Mouse (Mus musculus) CH12.LX (cell line): ENCODE data around the gene Megf11. TPM values are rescaled to one million over a fixed set of nuclear protein-coding genes. Genes with fewer than 3 reads are reported as not detected.

Source experiments
- DNase-seq: peaks from one replicate; pipeline ENCODE4 v3.0.0-alpha.2; 2013; ENCODE audit errors: extremely low read depth
- H3K27ac ChIP-seq: 2 replicates; pipeline ENCODE4 v1.5.1; 2012; ENCODE audit warnings: low read depth, mild to moderate bottlenecking, control low read depth, moderate library complexity; ENCODE audit not compliant: insufficient read depth
- H3K27me3 ChIP-seq: replicated peaks from 2 replicates; pipeline ENCODE3; 2012; ENCODE audit warnings: inconsistent platforms
- H3K36me3 ChIP-seq, 2 experiments: replicated peaks in 1 of 2; 2 replicates each; pipeline versions ENCODE3 to v1.6.1; 2012; ENCODE audit warnings: inconsistent platforms in 1 of 2, low read length in 1 of 2, mild to moderate bottlenecking in 1 of 2, mixed read lengths in 1 of 2, moderate library complexity in 1 of 2; ENCODE audit not compliant: control insufficient read depth in 1 of 2, insufficient read depth in 1 of 2
- H3K4me1 ChIP-seq, 2 experiments: 2 replicates each; pipeline ENCODE4 v1.6.1; 2012; ENCODE audit warnings: inconsistent platforms in 1 of 2, moderate library complexity in 1 of 2; ENCODE audit not compliant: insufficient read depth in 2 of 2, control insufficient read depth in 1 of 2
- H3K4me2 ChIP-seq: 2 replicates; pipeline ENCODE4 v1.6.1; 2012; ENCODE audit warnings: low read depth, mild to moderate bottlenecking, control low read depth; ENCODE audit not compliant: poor library complexity, insufficient read depth, severe bottlenecking
- H3K4me3 ChIP-seq, 3 experiments: fragments of 150-350 bp in 1 of 3; sonication (generic) in 1 of 3; replicated peaks in 1 of 3; 2 replicates each; pipeline versions ENCODE3 to v1.5.1; 2011 to 2012; ENCODE audit warnings: low read depth in 2 of 3, low read length in 2 of 3, mild to moderate bottlenecking in 2 of 3, moderate library complexity in 2 of 3, control low read depth in 1 of 3, improper control_type of control experiment in 1 of 3, inconsistent platforms in 1 of 3, mixed read lengths in 1 of 3; ENCODE audit not compliant: poor library complexity in 1 of 3
- H3K79me2 ChIP-seq: replicated peaks from 2 replicates; pipeline ENCODE4 v1.6.1; 2012; ENCODE audit warnings: mild to moderate bottlenecking, moderate library complexity; ENCODE audit not compliant: control insufficient read depth, poor library complexity, insufficient read depth, severe bottlenecking; ENCODE audit errors: extremely low read depth
- H3K9ac ChIP-seq: 2 replicates; pipeline ENCODE4 v1.6.1; 2012; ENCODE audit warnings: low read depth, mild to moderate bottlenecking, control low read depth, moderate library complexity; ENCODE audit not compliant: insufficient read depth
- H3K9me3 ChIP-seq: replicated peaks from 2 replicates; pipeline ENCODE3; 2012; ENCODE audit warnings: low read length, inconsistent platforms, mixed read lengths
- BHLHE40 ChIP-seq: IDR thresholded peaks from 2 replicates; pipeline ENCODE4 v1.6.1; 2011; ENCODE audit warnings: mild to moderate bottlenecking, low read depth, low read length, improper control_type of control experiment
- CHD1 ChIP-seq: IDR thresholded peaks from 2 replicates; pipeline ENCODE4 v1.6.1; 2012; ENCODE audit warnings: low read depth, low read length, improper control_type of control experiment, inconsistent platforms
- CHD2 ChIP-seq: IDR thresholded peaks from 2 replicates; pipeline ENCODE4 v1.6.1; 2011; ENCODE audit warnings: low read length, improper control_type of control experiment
- CTCF ChIP-seq, 2 experiments: IDR thresholded peaks in 1 of 2; conservative IDR thresholded peaks in 1 of 2; 2 replicates each; pipeline ENCODE4 v1.5.1; 2011 to 2012; ENCODE audit warnings: low read depth in 2 of 2, low read length in 2 of 2, improper control_type of control experiment in 1 of 2, inconsistent platforms in 1 of 2, mild to moderate bottlenecking in 1 of 2, moderate library complexity in 1 of 2
- ELF1 ChIP-seq: IDR thresholded peaks from 2 replicates; pipeline ENCODE4 v1.6.1; 2014; ENCODE audit warnings: low read depth, mild to moderate bottlenecking, inconsistent platforms, low read length, improper control_type of control experiment
- GABPA ChIP-seq: IDR thresholded peaks from 2 replicates; pipeline ENCODE4 v1.6.1; 2012; ENCODE audit warnings: low read depth, low read length, improper control_type of control experiment, inconsistent platforms; ENCODE audit not compliant: insufficient replicate concordance
- HCFC1 ChIP-seq: IDR thresholded peaks from 2 replicates; pipeline ENCODE4 v1.6.1; 2012; ENCODE audit warnings: low read depth, mild to moderate bottlenecking, inconsistent platforms, low read length, improper control_type of control experiment
- IRF4 ChIP-seq: IDR thresholded peaks from 2 replicates; pipeline ENCODE4 v1.6.1; 2014; ENCODE audit warnings: low read depth, mild to moderate bottlenecking, inconsistent platforms, low read length, improper control_type of control experiment
- JUN ChIP-seq: IDR thresholded peaks from 2 replicates; pipeline ENCODE4 v1.6.1; 2011; ENCODE audit warnings: low read depth, mild to moderate bottlenecking, low read length, improper control_type of control experiment, moderate library complexity; ENCODE audit not compliant: insufficient read depth
- JUND ChIP-seq: conservative IDR thresholded peaks from 2 replicates; pipeline ENCODE4 v1.6.1; 2011; ENCODE audit warnings: low read depth, low read length, improper control_type of control experiment
- KAT2A ChIP-seq: IDR thresholded peaks from 2 replicates; pipeline ENCODE4 v1.6.1; 2012; ENCODE audit warnings: low read length, improper control_type of control experiment, inconsistent platforms; ENCODE audit not compliant: insufficient replicate concordance
- MAFK ChIP-seq: IDR thresholded peaks from 2 replicates; pipeline ENCODE4 v1.6.1; 2011; ENCODE audit warnings: low read length, improper control_type of control experiment; ENCODE audit not compliant: insufficient replicate concordance
- MAZ ChIP-seq: IDR thresholded peaks from 2 replicates; pipeline ENCODE4 v1.6.1; 2012; ENCODE audit warnings: low read depth, mild to moderate bottlenecking, inconsistent platforms, low read length, improper control_type of control experiment, moderate library complexity
- MEF2A ChIP-seq: IDR thresholded peaks from 2 replicates; pipeline ENCODE4 v1.6.1; 2014; ENCODE audit warnings: low read depth, mild to moderate bottlenecking, inconsistent platforms, low read length, improper control_type of control experiment, borderline replicate concordance
- MXI1 ChIP-seq: IDR thresholded peaks from 2 replicates; pipeline ENCODE4 v1.6.1; 2011; ENCODE audit warnings: mild to moderate bottlenecking, low read depth, low read length, improper control_type of control experiment
- MYC ChIP-seq: IDR thresholded peaks from 2 replicates; pipeline ENCODE4 v1.6.1; 2011; ENCODE audit warnings: low read depth, mild to moderate bottlenecking, improper control_type of control experiment, low read length
- NELFE ChIP-seq: IDR thresholded peaks from 2 replicates; pipeline ENCODE4 v1.6.1; 2011; ENCODE audit warnings: low read depth, low read length, improper control_type of control experiment
- NRF1 ChIP-seq: IDR thresholded peaks from 2 replicates; pipeline ENCODE4 v1.6.1; 2014; ENCODE audit warnings: low read depth, mild to moderate bottlenecking, inconsistent platforms, low read length, improper control_type of control experiment, moderate library complexity
- PAX5 ChIP-seq: IDR thresholded peaks from 2 replicates; pipeline ENCODE4 v1.6.1; 2012; ENCODE audit warnings: low read length, inconsistent platforms, mixed read lengths
- TBP ChIP-seq: conservative IDR thresholded peaks from 2 replicates; pipeline ENCODE4 v1.6.1; 2011; ENCODE audit warnings: low read depth, low read length, improper control_type of control experiment
- TCF12 ChIP-seq: IDR thresholded peaks from 2 replicates; pipeline ENCODE4 v1.6.1; 2014; ENCODE audit warnings: low read depth, mild to moderate bottlenecking, inconsistent platforms, low read length, improper control_type of control experiment
- USF1 ChIP-seq: IDR thresholded peaks from 2 replicates; pipeline ENCODE4 v1.6.1; 2014; ENCODE audit warnings: low read depth, mild to moderate bottlenecking, inconsistent platforms, low read length, improper control_type of control experiment
- USF2 ChIP-seq: conservative IDR thresholded peaks from 2 replicates; pipeline ENCODE4 v1.6.1; 2011; ENCODE audit warnings: low read depth, low read length, improper control_type of control experiment
- ZC3H11A ChIP-seq: IDR thresholded peaks from 2 replicates; pipeline ENCODE4 v1.6.1; 2012; ENCODE audit warnings: low read depth, mild to moderate bottlenecking, inconsistent platforms, low read length, improper control_type of control experiment
- ZKSCAN1 ChIP-seq: IDR thresholded peaks from 2 replicates; pipeline ENCODE4 v1.6.1; 2012; ENCODE audit warnings: low read depth, inconsistent platforms, low read length, improper control_type of control experiment, borderline replicate concordance
- ZMIZ1 ChIP-seq: IDR thresholded peaks from 2 replicates; pipeline ENCODE4 v1.6.1; 2012; ENCODE audit warnings: low read depth, mild to moderate bottlenecking, inconsistent platforms, low read length, improper control_type of control experiment
- ZNF384 ChIP-seq: IDR thresholded peaks from 2 replicates; pipeline ENCODE4 v1.6.1; 2012; ENCODE audit warnings: low read depth, low read length, improper control_type of control experiment, inconsistent platforms
- dilution Hi-C: fragments of 300-500 bp; cut with MboI; formaldehyde crosslinking; loops from 2 replicates; pipeline ENCODE4 v1.14.3; 2020; ENCODE audit warnings: low sequenced_read_pairs; ENCODE audit not compliant: extremely low pct_unique_long_range_greater_than_20kb, extremely low pct_ligation_motif_present
- in situ Hi-C: fragments of 300-500 bp; cut with MboI; formaldehyde crosslinking; loops from 3 replicates; pipeline ENCODE4 v1.14.3; 2019; ENCODE audit warnings: low sequenced_read_pairs, low pct_ligation_motif_present, low pct_unique_long_range_greater_than_20kb, mixed read lengths
- polyA plus RNA-seq: library from polyadenylated mRNA; unstranded; fragments of >175 nt; gene quantifications from 2 replicates; pipeline ENCODE4 v1.2.1, GENCODE M21; 2012; ENCODE audit warnings: low read depth; ENCODE audit not compliant: insufficient read length
- total RNA-seq, 2 experiments: library from RNA; depleted of rRNA; stranded (reverse); fragments of 300-350 nt in 1 of 2; fragments of >200 nt in 1 of 2; gene quantifications; 2 replicates each; pipeline ENCODE4 v1.2.3; 2012 to 2014

The Megf11 gene
- total and polyA plus RNA-seq, 3 experiments, result 0.04 to 0.59 TPM; not detected in 1

DNA sequence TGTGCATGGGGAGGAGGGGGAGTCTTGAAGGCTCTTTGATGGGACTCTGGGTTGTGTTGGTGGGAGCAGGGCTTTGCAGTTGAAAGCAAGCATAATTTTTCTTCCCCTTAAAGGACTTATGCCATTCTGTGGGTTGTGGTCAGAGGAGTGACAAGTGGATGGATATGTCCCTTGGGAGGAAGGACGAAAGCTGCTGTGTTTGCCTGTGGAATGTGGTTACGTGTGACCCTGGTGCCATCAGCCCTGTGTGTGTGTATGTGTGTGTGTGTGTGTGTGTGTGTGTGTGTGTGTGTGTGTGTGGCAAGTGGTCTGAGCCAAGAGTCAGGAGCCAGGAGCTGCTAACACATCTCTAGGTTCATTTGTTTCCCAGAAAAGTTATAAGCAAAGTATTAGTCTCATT, 87.7 kb downstream of the Megf11 start:
- Histone ChIP-seq H3K27me3 (peaks cover 2% of the 10 kb centered on the region), H3K4me1 (peaks cover 5 to 40% of the 10 kb centered on the region in 2 experiments), H3K36me3 (no peaks in the 10 kb centered on the region), H3K9ac (no peak overlapping the region), H3K9me3 (no peaks in the 10 kb centered on the region), H3K4me3 (no peak overlapping the region), H3K79me2 (no peaks in the 10 kb centered on the region), H3K27ac (no peak overlapping the region), H3K4me2 (no peak overlapping the region)
- TF ChIP-seq MAZ (no peak), NRF1 (no peak), MYC (no peak), JUN (no peak), CHD2 (no peak), USF1 (no peak), ZNF384 (no peak), MXI1 (no peak), ZC3H11A (no peak), CHD1 (no peak), MAFK (no peak), ZKSCAN1 (no peak), PAX5 (no peak), ELF1 (no peak), IRF4 (no peak)
- DNase-seq, result peak; percentile 20
- dilution Hi-C loops, result no loop called here
- in situ Hi-C loops, result no loop called here

DNA sequence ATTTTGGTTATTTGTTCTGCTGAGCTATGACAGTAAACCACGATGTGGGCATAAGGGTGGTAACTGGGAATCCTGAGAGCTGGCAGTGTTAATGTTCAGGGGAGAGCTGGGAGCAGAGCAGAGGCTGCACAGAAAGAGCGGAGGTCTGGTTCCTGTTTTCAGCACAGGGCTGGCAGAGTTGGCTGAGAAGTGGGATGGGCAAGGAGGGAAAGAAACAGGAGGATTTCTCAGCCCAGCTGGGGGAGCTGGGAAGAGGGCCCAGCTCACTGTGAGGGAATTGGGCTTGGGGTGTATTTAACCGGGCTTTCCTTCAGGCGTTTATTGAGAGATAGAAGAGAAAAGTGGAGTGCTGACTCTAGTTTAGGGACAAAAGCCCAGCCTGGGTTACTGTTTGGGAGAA, 88.3 kb downstream of the Megf11 start:
- Histone ChIP-seq H3K4me2 (no peak overlapping the region), H3K79me2 (no peaks in the 10 kb centered on the region), H3K27me3 (peaks cover 2% of the 10 kb centered on the region), H3K27ac (no peak overlapping the region), H3K9ac (no peak overlapping the region), H3K9me3 (no peaks in the 10 kb centered on the region), H3K36me3 (no peaks in the 10 kb centered on the region), H3K4me3 (no peak overlapping the region), H3K4me1 (peaks cover 5 to 40% of the 10 kb centered on the region in 2 experiments)
- no peak for DNase-seq
- TF ChIP-seq MEF2A, result no peak
- dilution Hi-C loops (no loop called here), in situ Hi-C loops (no loop called here)

- H3K79me2 ChIP-seq, result no peaks in the 10 kb centered on the region
- no peak for DNase-seq
- peaks cover 2% of the 10 kb centered on the region for H3K27me3 ChIP-seq
- no peak overlapping the region for H3K27ac ChIP-seq
- dilution Hi-C loops, result no loop called here
- no peak overlapping the region for H3K4me2 ChIP-seq
- TF ChIP-seq JUND, result no peak
- TF ChIP-seq ZKSCAN1, result no peak
- TF ChIP-seq TCF12, result no peak
- no peak for TF ChIP-seq MAZ
- no peak for TF ChIP-seq CTCF (conservative IDR thresholded peaks at IDR 0.05 in 1 of 2, IDR thresholded peaks at IDR 0.05 in 1 of 2; ENCODE audit: low read depth in 2 of 2, low read length in 2 of 2)
- TF ChIP-seq MEF2A, result no peak
- no peak for TF ChIP-seq MXI1
- TF ChIP-seq HCFC1, result no peak
- no peak for TF ChIP-seq NELFE
- TF ChIP-seq JUN, result no peak
- no peak for TF ChIP-seq TBP
- no peak for TF ChIP-seq BHLHE40
- TF ChIP-seq ZMIZ1, result no peak
- TF ChIP-seq USF2, result no peak
- TF ChIP-seq ELF1, result no peak
- TF ChIP-seq GABPA, result no peak
- no peak for TF ChIP-seq CHD2
- no peak for TF ChIP-seq KAT2A
- TF ChIP-seq PAX5, result no peak
- H3K4me1 ChIP-seq, result peaks cover 5 to 40% of the 10 kb centered on the region in 2 experiments
- in situ Hi-C loops, result no loop called here
- no peak overlapping the region for H3K4me3 ChIP-seq
- H3K9ac ChIP-seq, result no peak overlapping the region
- H3K36me3 ChIP-seq, result no peaks in the 10 kb centered on the region
- H3K9me3 ChIP-seq, result no peaks in the 10 kb centered on the region
These were observed 88.7 kb downstream of the Megf11 start for GRCm38 (mm10) chr9:64474142-64474541.
